Mouse (Mus musculus) heart, embryonic 14.5 days (tissue): ENCODE measurements at regions not wholly inside any gene's neighbourhood (a gene's known extent, or its start where the extent isn't known, plus 50 kb on each side); places are given as distances from the start of the nearest gene placed in this dataset.

Experiments
- ATAC-seq: fragments of 200-750 bp; cut with Nextera tagmentation; 2 replicates; pipeline ENCODE4 v1.8.0; 2017; ENCODE audit warnings: low read depth, moderate TSS enrichment; ENCODE audit not compliant: insufficient number of reproducible peaks, insufficient read depth, low FRiP score
- H3K27ac ChIP-seq, 2 experiments: fragments of 200-500 bp in 1 of 2; fragments of 300-500 bp in 1 of 2; sonication (generic) in 1 of 2; replicated peaks in 1 of 2; 2 replicates each; pipeline ENCODE4 v1.5.1; 2012 to 2014; ENCODE audit warnings: low read depth in 2 of 2, low read length in 2 of 2, control low read depth in 1 of 2, mild to moderate bottlenecking in 1 of 2, mixed read lengths in 1 of 2; ENCODE audit not compliant: control insufficient read depth in 1 of 2, insufficient read depth in 1 of 2
- H3K27me3 ChIP-seq: fragments of 300-500 bp; sonication (generic); 2 replicates; pipeline ENCODE4 v1.6.1; 2014; ENCODE audit warnings: mild to moderate bottlenecking, low read length, control low read depth; ENCODE audit not compliant: control insufficient read depth, insufficient read depth
- H3K36me3 ChIP-seq: fragments of 300-500 bp; sonication (generic); 2 replicates; pipeline ENCODE4 v1.6.1; 2014; ENCODE audit warnings: mild to moderate bottlenecking, control low read depth, low read length, mixed read lengths; ENCODE audit not compliant: control insufficient read depth, insufficient read depth
- H3K4me1 ChIP-seq, 2 experiments: fragments of 200-500 bp in 1 of 2; fragments of 300-500 bp in 1 of 2; sonication (generic) in 1 of 2; 2 replicates each; pipeline ENCODE4 v1.6.1; 2012 to 2014; ENCODE audit warnings: low read length in 2 of 2, control low read depth in 1 of 2, mixed read lengths in 1 of 2; ENCODE audit not compliant: control insufficient read depth in 2 of 2, insufficient read depth in 2 of 2
- H3K4me2 ChIP-seq: fragments of 300-500 bp; sonication (generic); 2 replicates; pipeline ENCODE4 v1.6.1; 2014; ENCODE audit warnings: mild to moderate bottlenecking, low read length
- H3K4me3 ChIP-seq, 2 experiments: fragments of 200-500 bp in 1 of 2; fragments of 300-500 bp in 1 of 2; sonication (generic) in 1 of 2; 2 replicates each; pipeline ENCODE4 v1.5.1; 2012 to 2014; ENCODE audit warnings: low read length in 2 of 2, mild to moderate bottlenecking in 2 of 2, control low read depth in 1 of 2, low read depth in 1 of 2, moderate library complexity in 1 of 2; ENCODE audit not compliant: control insufficient read depth in 1 of 2, insufficient read depth in 1 of 2
- H3K9ac ChIP-seq: fragments of 300-500 bp; sonication (generic); 2 replicates; pipeline ENCODE4 v1.6.1; 2014; ENCODE audit warnings: mild to moderate bottlenecking, low read length
- H3K9me3 ChIP-seq: fragments of 300-500 bp; sonication (generic); 2 replicates; pipeline ENCODE4 v1.6.1; 2016; ENCODE audit warnings: low read length, control low read depth; ENCODE audit not compliant: control insufficient read depth
- WGBS: fragments of 180-500 bp; shearing (Covaris S2); extraction: QIAGEN DNeasy Blood & Tissue Kit; methylation state at CpG from one replicate; pipeline ENCODE4 v1.1.7; 2014; 5-methylcytosine and 5-hydroxymethylcytosine counted together

DNA sequence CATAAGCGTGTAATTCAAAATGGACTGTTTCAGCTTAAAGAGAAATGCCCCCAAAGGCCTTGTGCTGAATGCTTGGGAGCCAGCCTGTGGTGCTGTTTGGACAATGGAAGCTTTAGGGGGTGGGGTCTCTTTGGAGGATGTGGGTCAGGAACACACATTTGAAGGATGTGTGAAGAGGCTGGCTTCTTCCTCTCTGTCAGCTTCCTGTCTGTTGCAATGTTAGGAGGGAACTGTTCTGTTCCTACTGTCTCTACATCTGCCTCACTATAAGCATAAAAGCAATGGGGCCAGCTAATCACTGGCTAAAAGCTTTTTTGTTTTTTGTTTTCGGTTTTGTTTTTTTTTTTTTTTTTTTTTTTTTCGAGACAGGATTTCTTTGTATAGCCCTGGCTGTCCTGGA lies 480.5 kb upstream of the Nox3 start:
- WGBS = 84% methylated on average over 2 of the region's 3 CpGs
- Histone ChIP-seq H3K27me3 (no peaks in the 10 kb centered on the region), H3K36me3 (no peaks in the 10 kb centered on the region), H3K4me1 (peaks cover 10 to 16% of the 10 kb centered on the region in 2 experiments), H3K9ac (no peak overlapping the region), H3K4me2 (no peak overlapping the region), H3K9me3 (no peaks in the 10 kb centered on the region), H3K4me3 (no peak overlapping the region), H3K27ac (no peak overlapping the region)
- ATAC-seq = no peak

DNA sequence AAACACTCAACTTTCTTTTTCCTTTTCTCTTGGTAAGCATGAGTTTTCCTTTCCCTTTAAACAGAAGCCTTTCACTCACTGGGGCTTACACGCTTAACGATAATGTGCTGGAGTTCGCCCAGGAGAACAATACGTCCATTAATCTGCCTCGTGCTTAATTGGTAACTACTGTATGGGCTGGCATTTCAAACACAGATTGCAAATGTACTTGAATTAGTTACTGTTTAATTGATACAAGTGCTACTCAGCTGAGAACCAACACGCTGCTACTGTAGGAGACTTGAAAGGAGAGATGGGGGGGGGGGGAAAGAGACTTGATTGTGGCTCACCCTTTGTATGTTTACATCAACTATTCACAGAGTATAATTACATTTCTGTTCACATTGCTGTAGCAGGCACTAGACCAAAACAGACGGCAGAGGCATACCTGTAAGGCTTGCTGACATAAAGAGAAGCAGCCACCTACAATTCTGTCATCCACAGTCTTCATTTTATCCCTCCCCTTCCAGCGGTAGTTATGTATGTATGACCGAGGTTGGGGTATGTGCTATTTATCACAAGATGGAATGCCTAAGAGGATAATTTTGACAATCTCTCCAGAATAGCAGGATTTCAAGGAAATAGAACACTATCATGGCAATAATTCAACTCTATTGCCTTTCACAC lies 481.6 kb upstream of the Nox3 start:
- WGBS = 65% methylated on average over 9 of the region's 9 CpGs
- Histone ChIP-seq H3K4me2 (no peak overlapping the region), H3K9me3 (no peaks in the 10 kb centered on the region), H3K9ac (no peak overlapping the region), H3K27ac (no peak overlapping the region), H3K4me1 (peaks cover 10 to 16% of the 10 kb centered on the region in 2 experiments), H3K4me3 (no peak overlapping the region), H3K36me3 (no peaks in the 10 kb centered on the region), H3K27me3 (no peaks in the 10 kb centered on the region)
- ATAC-seq = no peak

DNA sequence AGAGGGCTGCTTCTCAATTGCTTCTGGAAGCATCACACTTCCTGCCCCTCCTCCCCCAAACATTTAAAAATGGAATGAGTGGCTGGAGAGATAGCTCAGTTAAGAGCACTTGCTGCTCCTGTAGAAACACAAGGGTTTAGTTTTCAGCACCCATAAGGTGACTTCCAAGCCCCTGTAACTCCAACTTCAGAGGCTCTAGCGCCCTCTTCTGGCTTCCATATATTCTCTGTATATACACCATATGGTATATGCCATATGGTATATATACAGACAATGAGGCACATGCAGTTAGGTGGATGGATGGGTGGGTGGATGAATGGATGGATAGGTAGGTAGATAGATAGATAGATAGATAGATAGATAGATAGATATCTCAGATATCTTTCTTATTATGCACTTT lies 483.2 kb upstream of the Nox3 start:
- Histone ChIP-seq H3K4me1 (peaks cover 5 to 10% of the 10 kb centered on the region in 2 experiments; a peak in 2 of 4 replicates), H3K4me3 (no peak overlapping the region), H3K27ac (no peak overlapping the region), H3K36me3 (no peaks in the 10 kb centered on the region), H3K4me2 (no peak overlapping the region), H3K27me3 (no peaks in the 10 kb centered on the region), H3K9ac (no peak overlapping the region), H3K9me3 (no peaks in the 10 kb centered on the region)
- WGBS = 46% methylated on average over 1 of the region's 1 CpGs
- ATAC-seq = no peak

DNA sequence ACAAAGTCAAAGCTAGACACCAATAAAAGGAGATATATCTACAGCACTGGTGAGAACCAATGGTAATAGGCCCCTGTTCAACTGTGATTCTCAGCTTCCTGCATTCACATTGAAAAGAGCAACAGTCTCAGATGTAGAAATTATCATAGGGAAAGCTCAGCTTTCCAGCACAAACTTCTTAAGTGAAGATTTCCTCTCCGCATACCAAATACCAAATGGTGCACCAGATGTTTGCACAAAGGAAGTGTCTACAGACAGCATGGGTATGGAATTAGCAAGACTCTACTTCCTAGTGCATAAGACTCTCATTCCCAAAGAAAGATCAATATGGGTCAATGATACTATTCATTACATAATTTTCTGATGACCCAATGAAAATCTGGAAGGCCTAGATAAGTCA lies 486.0 kb upstream of the Nox3 start:
- Histone ChIP-seq H3K9me3 (no peaks in the 10 kb centered on the region), H3K4me1 (no peaks in the 10 kb centered on the region), H3K27me3 (no peaks in the 10 kb centered on the region), H3K36me3 (no peaks in the 10 kb centered on the region), H3K4me2 (no peak overlapping the region), H3K9ac (no peak overlapping the region), H3K4me3 (no peak overlapping the region), H3K27ac (no peak overlapping the region)
- 93% methylated on average over 1 of the region's 1 CpGs for WGBS
- ATAC-seq = no peak

DNA sequence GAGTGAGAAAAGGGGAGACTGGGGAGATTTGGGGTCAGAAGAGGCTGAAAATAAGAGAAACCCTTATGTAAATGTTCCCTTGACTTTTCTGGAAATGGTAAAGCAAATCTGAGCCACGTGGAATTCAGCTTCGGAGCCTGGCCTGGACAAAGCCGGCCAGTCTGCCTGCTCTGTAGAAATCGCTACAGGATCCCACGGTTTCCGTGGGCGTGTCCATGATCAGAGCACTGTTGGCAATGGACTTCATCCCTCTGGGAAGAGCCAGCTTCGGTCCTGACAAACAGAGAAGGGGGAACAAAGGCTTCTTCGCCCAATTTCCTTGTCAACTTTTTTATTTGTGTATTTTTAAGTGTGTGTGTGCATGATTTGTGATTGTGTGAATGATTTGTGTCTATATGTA lies 490.7 kb upstream of the Nox3 start:
- no peak for ATAC-seq
- no peaks in the 10 kb centered on the region for H3K36me3 ChIP-seq
- H3K27me3 ChIP-seq = no peaks in the 10 kb centered on the region
- no peak overlapping the region for H3K27ac ChIP-seq
- H3K4me2 ChIP-seq = no peak overlapping the region
- H3K4me1 ChIP-seq = no peaks in the 10 kb centered on the region
- WGBS = 54% methylated on average over 9 of the region's 9 CpGs
- no peak overlapping the region for H3K9ac ChIP-seq
- no peaks in the 10 kb centered on the region for H3K9me3 ChIP-seq
- H3K4me3 ChIP-seq = no peak overlapping the region

DNA sequence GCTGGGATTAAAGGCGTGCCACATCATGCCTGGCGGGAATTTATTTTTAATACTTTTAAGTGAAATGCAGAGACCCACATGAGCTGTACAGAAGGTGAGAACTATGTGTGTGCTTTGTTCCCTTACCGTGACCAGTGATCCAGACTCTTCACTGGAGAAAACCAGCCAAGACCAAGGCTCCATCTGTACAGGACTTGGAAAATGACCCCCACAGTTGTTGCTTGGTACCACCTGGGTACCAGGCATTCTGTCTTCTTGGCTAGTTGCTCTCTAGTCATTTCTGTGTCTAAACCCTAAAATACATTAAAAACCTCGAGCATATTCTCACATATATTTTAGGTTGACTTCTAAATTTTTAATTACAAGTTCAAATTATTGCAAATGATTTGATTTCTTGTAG lies 491.5 kb upstream of the Nox3 start:
- Histone ChIP-seq H3K36me3 (no peaks in the 10 kb centered on the region), H3K4me2 (no peak overlapping the region), H3K27ac (no peak overlapping the region), H3K9ac (no peak overlapping the region), H3K4me3 (no peak overlapping the region), H3K9me3 (no peaks in the 10 kb centered on the region), H3K27me3 (no peaks in the 10 kb centered on the region), H3K4me1 (no peaks in the 10 kb centered on the region)
- 84% methylated on average over 4 of the region's 4 CpGs for WGBS
- no peak for ATAC-seq

DNA sequence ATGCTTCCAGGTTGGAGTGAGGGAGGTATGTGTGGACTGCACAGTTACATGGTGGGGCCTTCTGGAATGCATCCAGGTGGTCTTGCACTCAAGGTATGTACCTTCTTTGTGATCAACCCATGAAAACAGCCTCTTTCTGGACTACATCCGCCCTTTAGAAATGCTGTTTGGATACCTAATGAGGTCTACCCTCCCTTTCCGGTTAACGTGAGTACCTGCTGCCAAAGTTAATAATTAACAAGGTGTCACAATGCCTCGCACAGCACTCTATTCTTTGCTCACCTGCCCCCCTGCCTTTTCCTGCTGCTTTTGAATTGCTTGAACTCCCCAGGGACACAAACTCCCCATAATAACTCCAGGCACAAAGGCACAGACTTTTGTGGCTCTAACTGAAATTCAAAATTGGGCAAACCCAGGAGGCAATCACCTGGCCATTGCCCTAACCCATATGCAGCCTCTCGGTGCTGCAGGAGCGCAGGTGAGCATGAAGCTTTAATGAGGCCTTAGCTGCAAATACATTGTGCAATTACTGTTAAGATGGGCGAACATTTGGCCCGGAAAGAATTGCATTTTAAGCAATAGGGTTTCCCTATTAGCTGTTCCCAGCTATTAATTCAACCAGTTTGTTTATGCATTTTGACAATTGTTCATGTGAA lies 500.9 kb upstream of the Nox3 start:
- WGBS = 77% methylated on average over 8 of the region's 8 CpGs
- H3K27ac ChIP-seq = no peak overlapping the region
- H3K4me2 ChIP-seq = no peak overlapping the region
- H3K4me3 ChIP-seq = no peak overlapping the region
- H3K36me3 ChIP-seq = no peaks in the 10 kb centered on the region
- 0 out of 4 replicates have a peak, but pooled peaks cover 0 to 2% of the 10 kb centered on the region in 2 experiments for H3K4me1 ChIP-seq
- no peaks in the 10 kb centered on the region for H3K9me3 ChIP-seq
- no peak for ATAC-seq
- no peaks in the 10 kb centered on the region for H3K27me3 ChIP-seq
- no peak overlapping the region for H3K9ac ChIP-seq

DNA sequence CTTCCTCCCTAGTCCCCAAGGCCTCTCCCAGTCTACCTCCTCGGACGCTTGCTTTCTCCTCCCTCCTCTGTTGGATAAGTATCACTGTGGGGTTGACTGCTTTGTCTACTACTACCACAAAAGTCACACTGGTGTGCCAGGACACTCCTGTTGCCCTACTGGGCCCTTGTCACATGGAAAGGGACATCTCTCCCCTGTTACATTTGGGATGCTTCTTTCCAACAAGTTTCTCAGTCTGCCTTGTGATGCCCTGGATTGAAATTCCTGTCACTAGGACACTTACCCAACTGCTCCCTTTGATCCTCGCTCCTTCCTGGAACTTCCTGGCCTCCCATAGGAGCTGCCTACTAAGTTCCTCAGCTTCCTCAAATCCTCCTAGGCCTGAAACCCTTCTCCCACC lies 501.9 kb upstream of the Nox3 start:
- no peaks in the 10 kb centered on the region for H3K9me3 ChIP-seq
- no peaks in the 10 kb centered on the region for H3K36me3 ChIP-seq
- H3K27ac ChIP-seq = no peak overlapping the region
- H3K4me3 ChIP-seq = no peak overlapping the region
- H3K27me3 ChIP-seq = no peaks in the 10 kb centered on the region
- ATAC-seq = no peak
- H3K4me2 ChIP-seq = no peak overlapping the region
- WGBS = 74% methylated on average over 3 of the region's 3 CpGs
- no peak overlapping the region for H3K9ac ChIP-seq
- 0 out of 4 replicates have a peak, but pooled peaks cover 0 to 2% of the 10 kb centered on the region in 2 experiments for H3K4me1 ChIP-seq
